Mouse (Mus musculus): ENCODE data around the gene Fermt2. TPM values are rescaled to one million over a fixed set of nuclear protein-coding genes. Genes with fewer than 3 reads are reported as not detected.

Fermt2 gene
- polyA plus RNA-seq (2015; fragmentation: Nextera tagmentation; extraction: Ambion mirVana): 62.8 and 72.2 TPM in 2 replicates

- Histone ChIP-seq H3K27me3 (no peaks in the 10 kb centered on the region), H3K4me2 (replicated peaks) (peak within 1 kb of the TSS; percentile 65), H3K9me3 (no peaks in the 10 kb centered on the region), H3K4me1 (peaks cover 30% of the 10 kb centered on the region), H3K9ac (replicated peaks) (peak within 1 kb of the TSS; percentile 77), H3K4me3 (peak within 1 kb of the TSS; percentile 77), H3K36me3 (no peaks in the 10 kb centered on the region), H3K27ac (replicated peaks) (peak within 1 kb of the TSS; percentile 93)
- peak; percentile 84 for ATAC-seq (replicated peaks)
- under 1% methylated on average over 91 of the region's 126 CpGs for WGBS
Observed at GRCm38 (mm10) chr14:45529411-45530363, at the start of gene Fermt2. Gene Fermt2 (minus strand): TSS chr14:45530118.

- peak; percentile 29 for ATAC-seq (replicated peaks)
- no peaks in the 10 kb centered on the region for H3K9me3 ChIP-seq
- no peak overlapping the region for H3K9ac ChIP-seq (replicated peaks)
- peak overlapping the region; percentile 30 for H3K4me3 ChIP-seq
- peaks cover 18% of the 10 kb centered on the region for H3K4me1 ChIP-seq
- no peaks in the 10 kb centered on the region for H3K36me3 ChIP-seq
- 20% methylated on average over 33 of the region's 33 CpGs for WGBS
- peak overlapping the region; percentile 46 for H3K4me2 ChIP-seq (replicated peaks)
- H3K27ac ChIP-seq (replicated peaks): peak overlapping the region; percentile 10
- H3K27me3 ChIP-seq: no peaks in the 10 kb centered on the region
Observed at GRCm38 (mm10) chr14:45566066-45566937, 36.4 kb upstream of the Fermt2 start.

- 8% methylated on average over 20 of the region's 20 CpGs for WGBS
- H3K9ac ChIP-seq (replicated peaks): no peak overlapping the region
Observed at GRCm38 (mm10) chr14:45565216-45566065, 35.5 kb upstream of the Fermt2 start.

DNA sequence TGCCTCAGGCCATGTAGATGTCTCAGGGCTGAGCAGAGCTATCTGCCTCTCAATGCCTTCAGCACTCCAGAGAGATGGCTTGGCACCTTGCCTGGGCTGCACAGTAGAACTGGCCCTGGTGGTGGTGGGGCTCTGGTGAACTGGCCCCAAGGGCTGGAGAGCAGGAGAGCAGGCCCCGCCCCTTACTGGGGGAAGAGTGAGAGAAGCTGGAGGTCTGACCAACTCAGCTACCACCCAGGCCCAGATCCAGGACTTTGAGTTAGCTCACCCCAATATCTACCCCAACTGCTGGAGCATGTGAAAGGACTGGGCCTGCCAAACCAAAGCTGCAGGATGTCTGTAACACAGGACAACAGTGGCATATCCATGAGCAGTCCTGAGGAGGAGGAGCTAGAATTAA lies 33.7 kb upstream of the Fermt2 start:
- Histone ChIP-seq H3K9me3 (no peaks in the 10 kb centered on the region), H3K36me3 (no peaks in the 10 kb centered on the region), H3K9ac (replicated peaks) (no peak overlapping the region), H3K27ac (replicated peaks) (no peak overlapping the region), H3K27me3 (no peaks in the 10 kb centered on the region), H3K4me1 (peaks cover 18% of the 10 kb centered on the region), H3K4me2 (replicated peaks) (no peak overlapping the region), H3K4me3 (no peak overlapping the region)
- ATAC-seq (replicated peaks): peak; percentile 33; the same call in 1 of the 2 replicates
- 91% methylated on average over 1 of the region's 1 CpGs for WGBS

More at GRCm38 (mm10) chr14:45565216-45566065, 35.5 kb upstream of the Fermt2 start:
- H3K27me3 ChIP-seq: no peaks in the 10 kb centered on the region
- H3K4me3 ChIP-seq: peak overlapping the region; percentile 18
- H3K9me3 ChIP-seq: no peaks in the 10 kb centered on the region
- H3K4me2 ChIP-seq (replicated peaks): peak overlapping the region; percentile 36
- H3K27ac ChIP-seq (replicated peaks): peak overlapping the region; percentile 10
- H3K4me1 ChIP-seq: peaks cover 18% of the 10 kb centered on the region
- peak; percentile 74 for ATAC-seq (replicated peaks)
- H3K36me3 ChIP-seq: no peaks in the 10 kb centered on the region

DNA sequence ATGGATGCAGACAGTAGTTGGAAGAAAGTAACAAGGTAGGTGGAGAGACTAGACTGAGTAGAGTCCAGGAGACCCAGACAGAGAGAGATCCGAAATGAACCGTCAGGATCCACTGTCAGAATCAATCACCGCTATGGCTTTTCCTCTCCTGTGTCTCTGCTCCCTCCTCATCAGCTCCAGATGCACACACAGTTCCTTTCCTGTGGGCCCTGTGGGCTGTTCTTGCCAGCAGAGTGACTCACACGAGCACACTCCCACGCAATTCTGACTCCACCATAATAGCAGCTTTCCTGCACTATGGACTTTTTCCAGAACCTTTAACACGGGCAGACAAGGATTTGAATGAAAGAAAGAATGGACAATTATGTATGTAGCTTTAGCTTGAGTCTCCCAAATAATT lies 31.8 kb upstream of the Fermt2 start:
- Histone ChIP-seq H3K4me3 (no peak overlapping the region), H3K9me3 (no peaks in the 10 kb centered on the region), H3K4me1 (peaks cover 18% of the 10 kb centered on the region), H3K4me2 (replicated peaks) (no peak overlapping the region), H3K9ac (replicated peaks) (no peak overlapping the region), H3K36me3 (no peaks in the 10 kb centered on the region), H3K27me3 (no peaks in the 10 kb centered on the region), H3K27ac (replicated peaks) (no peak overlapping the region)
- no peak for ATAC-seq (replicated peaks)
- 82% methylated on average over 6 of the region's 6 CpGs for WGBS

DNA sequence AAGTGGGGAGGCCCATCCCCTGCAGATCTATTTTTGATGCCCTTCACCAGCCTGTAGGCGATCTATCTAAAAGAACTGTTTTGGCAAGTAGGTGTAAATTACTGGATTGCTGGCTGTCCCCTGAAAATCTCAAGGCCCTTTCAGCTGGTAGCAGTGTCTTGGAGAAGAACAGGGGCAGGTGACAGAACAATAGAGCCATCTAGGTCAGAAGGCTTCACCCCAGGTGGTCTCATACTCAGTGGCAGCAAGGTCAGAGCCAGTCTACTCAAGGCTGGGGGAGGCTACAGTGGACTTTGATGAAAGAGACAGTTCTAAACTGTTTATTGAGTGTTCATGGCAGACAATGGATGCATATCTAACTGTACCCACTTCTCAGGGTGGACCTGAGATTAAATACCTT lies 29.1 kb upstream of the Fermt2 start:
- no peaks in the 10 kb centered on the region for H3K4me1 ChIP-seq
- no peaks in the 10 kb centered on the region for H3K9me3 ChIP-seq
- no peak for ATAC-seq (replicated peaks)
- WGBS: 89% methylated on average over 1 of the region's 1 CpGs
- H3K4me2 ChIP-seq (replicated peaks): no peak overlapping the region
- H3K27me3 ChIP-seq: no peaks in the 10 kb centered on the region
- no peaks in the 10 kb centered on the region for H3K36me3 ChIP-seq
- no peak overlapping the region for H3K4me3 ChIP-seq
- H3K27ac ChIP-seq (replicated peaks): no peak overlapping the region
- no peak overlapping the region for H3K9ac ChIP-seq (replicated peaks)

DNA sequence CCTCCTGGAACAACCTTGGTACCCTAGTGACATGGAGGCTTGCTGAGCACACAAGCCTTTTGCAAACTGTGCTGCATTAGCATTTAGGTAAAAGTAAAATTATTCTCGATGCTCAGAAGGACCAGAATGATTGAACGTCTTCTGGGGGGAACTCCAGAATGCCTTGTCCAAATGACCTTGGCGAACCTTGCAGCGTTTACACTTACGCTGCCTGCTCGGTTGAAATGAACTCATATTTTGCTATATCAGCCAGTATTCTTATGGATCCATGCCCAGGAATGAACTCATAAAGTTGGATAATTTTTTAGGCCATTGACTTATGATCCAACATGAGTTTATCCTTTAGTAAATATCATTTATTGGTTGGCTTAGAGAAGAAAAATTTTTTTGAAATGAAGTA lies 24.4 kb upstream of the Fermt2 start:
- Histone ChIP-seq H3K36me3 (no peaks in the 10 kb centered on the region), H3K9me3 (no peaks in the 10 kb centered on the region), H3K27ac (replicated peaks) (no peak overlapping the region), H3K4me1 (no peaks in the 10 kb centered on the region), H3K4me2 (replicated peaks) (no peak overlapping the region), H3K9ac (replicated peaks) (no peak overlapping the region), H3K27me3 (no peaks in the 10 kb centered on the region), H3K4me3 (no peak overlapping the region)
- ATAC-seq (replicated peaks): no peak
- 89% methylated on average over 6 of the region's 6 CpGs for WGBS

- 73% methylated on average over 2 of the region's 2 CpGs for WGBS
- H3K4me3 ChIP-seq: no peak overlapping the region
- H3K27me3 ChIP-seq: no peaks in the 10 kb centered on the region
- ATAC-seq (replicated peaks): no peak
- H3K36me3 ChIP-seq: no peaks in the 10 kb centered on the region
- H3K9ac ChIP-seq (replicated peaks): no peak overlapping the region
- H3K4me1 ChIP-seq: no peaks in the 10 kb centered on the region
- H3K4me2 ChIP-seq (replicated peaks): no peak overlapping the region
- H3K27ac ChIP-seq (replicated peaks): no peak overlapping the region
- no peaks in the 10 kb centered on the region for H3K9me3 ChIP-seq
Observed at GRCm38 (mm10) chr14:45553854-45554253, 23.9 kb upstream of the Fermt2 start.

GRCm38 (mm10) chr14:45552431-45552830 lies 22.5 kb upstream of the Fermt2 start:
- H3K9me3 ChIP-seq: no peaks in the 10 kb centered on the region
- H3K36me3 ChIP-seq: no peaks in the 10 kb centered on the region
- no peaks in the 10 kb centered on the region for H3K4me1 ChIP-seq
- H3K9ac ChIP-seq (replicated peaks): no peak overlapping the region
- H3K27ac ChIP-seq (replicated peaks): no peak overlapping the region
- no peak overlapping the region for H3K4me2 ChIP-seq (replicated peaks)
- ATAC-seq (replicated peaks): no peak
- 85% methylated on average over 4 of the region's 4 CpGs for WGBS
- H3K4me3 ChIP-seq: no peak overlapping the region
- no peaks in the 10 kb centered on the region for H3K27me3 ChIP-seq

DNA sequence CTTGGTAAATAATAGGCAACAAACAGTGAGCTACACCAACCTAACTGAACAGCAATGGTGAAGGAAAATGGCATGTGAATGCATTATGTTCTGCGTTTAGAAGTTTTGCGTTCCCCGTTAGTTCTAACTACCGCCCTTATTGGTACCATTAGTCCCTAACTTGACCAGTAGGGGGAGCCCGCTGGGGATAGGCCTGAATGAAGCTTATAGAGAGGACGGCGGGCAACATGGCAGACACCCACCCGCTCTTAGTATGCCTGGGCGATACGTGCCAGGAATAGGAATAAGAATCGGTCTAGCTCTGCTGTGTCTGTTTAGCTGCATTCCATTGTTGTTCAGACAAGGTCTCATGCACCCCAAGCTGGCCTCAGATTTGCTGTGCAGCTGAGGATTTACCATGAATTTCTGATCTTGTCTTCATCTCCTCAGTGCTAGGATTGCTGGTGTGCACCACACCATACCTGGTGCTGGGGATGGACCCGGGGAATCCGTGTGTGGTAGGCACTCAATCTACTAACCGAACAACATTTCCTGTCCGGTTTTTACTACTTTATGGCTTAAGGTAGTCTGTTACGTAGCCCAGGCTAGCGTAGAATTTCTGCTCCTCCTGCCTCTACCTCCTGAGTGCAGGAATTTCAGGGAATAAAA lies 21.3 kb upstream of the Fermt2 start:
- no peak overlapping the region for H3K9ac ChIP-seq (replicated peaks)
- peak; percentile 79 for ATAC-seq (replicated peaks)
- 54% methylated on average over 17 of the region's 17 CpGs for WGBS
- H3K4me3 ChIP-seq: no peak overlapping the region
- H3K27me3 ChIP-seq: no peaks in the 10 kb centered on the region
- H3K36me3 ChIP-seq: no peaks in the 10 kb centered on the region
- H3K27ac ChIP-seq (replicated peaks): no peak overlapping the region
- no peaks in the 10 kb centered on the region for H3K4me1 ChIP-seq
- no peaks in the 10 kb centered on the region for H3K9me3 ChIP-seq
- H3K4me2 ChIP-seq (replicated peaks): no peak overlapping the region

DNA sequence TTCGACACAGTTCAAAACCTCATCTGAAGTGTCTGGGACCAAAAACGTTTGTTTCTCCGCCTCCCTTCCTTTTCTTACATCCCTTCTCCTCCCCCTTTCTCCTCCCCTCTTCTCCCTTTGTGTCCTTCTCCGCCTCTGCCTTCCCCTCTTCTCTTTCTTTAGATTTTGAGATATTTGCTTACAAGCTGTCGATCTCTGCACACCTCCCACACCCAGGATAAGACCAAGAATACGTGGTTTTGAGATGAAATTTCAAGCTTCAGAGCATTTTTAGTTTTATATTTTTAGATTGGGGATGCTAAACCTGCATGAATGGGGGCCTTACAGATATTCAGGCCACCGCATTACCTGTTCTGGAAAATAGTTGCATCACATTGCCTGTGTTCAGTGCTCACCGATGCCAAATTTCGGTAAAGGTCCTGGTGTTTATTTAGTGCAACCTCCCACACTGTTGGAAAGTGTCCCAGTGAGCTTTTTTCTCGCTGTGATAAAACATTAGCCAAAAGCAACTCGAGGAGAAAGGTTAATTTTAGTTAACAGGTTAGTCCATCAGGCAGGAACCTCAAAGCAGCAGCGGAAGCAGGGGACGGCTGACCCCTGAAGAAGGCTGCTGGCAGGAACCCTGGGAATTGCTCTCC lies 20.2 kb upstream of the Fermt2 start:
- Histone ChIP-seq H3K4me3 (no peak overlapping the region), H3K4me2 (replicated peaks) (no peak overlapping the region), H3K9me3 (no peaks in the 10 kb centered on the region), H3K27ac (replicated peaks) (no peak overlapping the region), H3K9ac (replicated peaks) (no peak overlapping the region), H3K4me1 (no peaks in the 10 kb centered on the region), H3K27me3 (no peaks in the 10 kb centered on the region), H3K36me3 (no peaks in the 10 kb centered on the region)
- ATAC-seq (replicated peaks): no peak
- WGBS: 75% methylated on average over 13 of the region's 13 CpGs

All from forebrain, embryonic 15.5 days (tissue).